Mouse (Mus musculus): Measurements from ENCODE around the gene Ephb2.

The Ephb2 gene

DNA sequence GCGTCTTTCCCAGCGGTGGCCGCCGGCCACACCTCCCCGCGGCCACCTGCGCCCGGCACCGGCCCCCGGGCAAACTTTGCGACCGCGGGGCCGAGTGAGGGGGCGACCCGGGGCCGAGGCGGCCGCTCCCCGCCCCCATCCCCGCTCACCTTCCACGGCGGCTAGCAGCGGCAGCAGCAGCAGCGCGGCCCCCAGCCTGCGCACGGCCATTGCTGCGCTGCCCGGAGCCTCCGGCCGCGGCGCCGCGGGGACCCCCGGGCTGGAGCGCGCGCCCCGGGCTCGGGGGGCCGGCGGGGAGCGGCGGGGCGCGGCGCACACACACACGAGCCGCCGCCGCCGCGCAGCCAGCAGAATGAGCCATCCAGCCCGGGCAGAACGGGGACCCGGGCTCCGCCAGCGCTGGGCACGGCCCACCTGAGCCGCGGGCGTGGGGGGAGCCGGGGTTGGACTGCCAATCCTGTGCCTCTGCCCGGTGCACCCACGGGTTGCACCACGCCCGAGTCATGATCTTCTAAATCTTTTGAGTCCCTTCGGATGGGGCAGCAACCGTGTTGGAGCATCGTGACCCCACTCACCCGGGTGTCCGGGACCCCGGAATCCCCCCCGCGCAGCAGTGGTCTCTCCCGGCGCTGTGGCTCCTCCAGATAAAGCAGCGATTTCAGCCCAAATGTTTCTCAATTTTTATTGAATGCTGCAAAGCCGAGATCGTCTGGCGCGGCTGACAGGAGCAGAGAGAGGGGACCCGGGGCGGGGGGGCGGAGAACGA, at the start of gene Ephb2:
Gene Ephb2, minus strand, starts transcription at position 368 of the 766 bp plus-strand sequence.
- peak; percentile 36 to 66 for DNase-seq (ENCODE audit: low spot score in 2 of 2)

DNA sequence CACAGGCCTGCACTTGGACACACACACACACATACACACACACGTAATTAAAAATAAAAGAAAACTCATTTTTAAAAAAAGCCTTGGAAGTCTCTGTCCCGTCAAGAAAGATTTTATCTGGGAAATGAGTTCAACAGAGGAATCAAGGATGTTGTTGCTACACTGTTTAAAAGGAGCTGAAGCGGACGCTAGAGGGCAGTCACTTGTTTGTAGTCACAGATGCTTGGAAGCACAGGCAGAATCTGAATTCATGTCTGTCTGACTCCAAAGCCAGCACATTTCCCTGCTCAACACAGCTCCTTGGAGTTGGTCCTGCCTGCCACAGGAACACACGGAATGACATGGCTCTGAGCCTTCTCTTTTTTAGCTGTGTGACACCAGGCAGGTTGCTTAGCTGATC, 42.8 kb upstream of the Ephb2 start:
- no peak for DNase-seq (ENCODE audit: low spot score in 2 of 2)

DNA sequence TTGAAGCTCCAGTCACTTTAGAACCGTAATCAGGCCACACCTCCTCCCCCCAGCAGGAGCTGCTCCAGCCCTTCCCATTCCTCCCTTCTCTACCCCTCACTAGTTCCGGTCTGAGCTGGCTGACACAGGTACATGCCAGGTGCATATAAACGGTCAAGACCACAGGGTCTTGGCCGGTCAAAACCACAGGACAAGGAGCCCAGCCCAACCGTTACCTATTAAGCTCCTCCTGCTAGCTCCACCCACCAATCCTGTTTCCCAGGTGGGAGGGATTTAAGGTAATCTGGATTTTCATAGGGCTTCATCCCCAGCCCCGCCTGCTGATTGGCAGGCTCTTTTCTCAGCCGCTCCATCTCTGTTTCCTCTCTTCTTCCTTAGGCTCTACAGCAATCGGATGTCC, 42.4 kb upstream of the Ephb2 start:
- DNase-seq (ENCODE audit: low spot score in 2 of 2), result no peak

- DNase-seq (ENCODE audit: low spot score in 2 of 2), result peak in 1 of 2 experiments; percentile 37
Observed at GRCm38 (mm10) chr4:136876971-136877370, 41.2 kb upstream of the Ephb2 start.

- DNase-seq (ENCODE audit: low spot score in 2 of 2), result no peak
Observed at GRCm38 (mm10) chr4:136875012-136875411, 39.2 kb upstream of the Ephb2 start.

- no peak for DNase-seq (ENCODE audit: low spot score in 2 of 2)
Observed at GRCm38 (mm10) chr4:136868371-136868770, 32.6 kb upstream of the Ephb2 start.

GRCm38 (mm10) chr4:136867690-136868345, 32.0 kb upstream of the Ephb2 start:
- no peak for DNase-seq (ENCODE audit: low spot score in 2 of 2)

- no peak for DNase-seq (ENCODE audit: low spot score in 2 of 2)
Observed at GRCm38 (mm10) chr4:136865531-136865930, 29.7 kb upstream of the Ephb2 start.

DNA sequence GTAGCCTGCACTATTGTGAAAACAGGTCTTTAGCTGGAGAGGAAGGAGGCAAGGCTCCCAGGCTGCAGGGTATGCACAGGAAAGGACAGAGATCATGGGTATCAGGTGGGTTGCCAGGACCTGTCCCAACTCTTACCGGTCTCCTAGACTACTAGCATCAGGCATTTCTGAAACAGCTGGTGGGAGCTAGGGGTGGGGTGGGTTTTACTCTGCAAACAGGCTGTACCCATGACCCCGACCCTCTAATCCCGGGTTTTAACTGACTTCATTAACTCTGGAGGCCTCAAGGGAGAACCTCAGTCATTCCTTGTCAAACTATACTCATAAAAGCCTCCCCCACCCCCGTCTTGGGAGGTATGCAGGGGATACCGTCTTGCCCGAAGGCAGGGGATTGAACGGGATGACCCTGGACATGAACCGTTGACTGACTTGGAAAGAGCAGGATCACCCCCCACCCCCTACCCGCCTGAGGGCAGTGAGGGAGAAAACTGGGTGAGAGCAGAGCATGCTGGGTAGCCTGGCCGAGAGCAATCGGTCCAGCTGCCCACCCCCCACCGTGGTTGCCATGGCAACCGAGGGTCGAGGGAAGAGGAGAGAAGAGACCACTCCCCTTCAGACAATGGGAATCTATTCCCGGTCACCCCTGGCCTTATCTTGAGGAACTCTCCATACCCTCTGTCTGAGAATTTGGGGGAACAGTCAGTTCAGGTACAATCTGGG, 29.1 kb upstream of the Ephb2 start:
- no peak for DNase-seq (ENCODE audit: low spot score in 2 of 2)

GRCm38 (mm10) chr4:136863517-136863916, 27.7 kb upstream of the Ephb2 start:
- no peak for DNase-seq (ENCODE audit: low spot score in 2 of 2)

DNA sequence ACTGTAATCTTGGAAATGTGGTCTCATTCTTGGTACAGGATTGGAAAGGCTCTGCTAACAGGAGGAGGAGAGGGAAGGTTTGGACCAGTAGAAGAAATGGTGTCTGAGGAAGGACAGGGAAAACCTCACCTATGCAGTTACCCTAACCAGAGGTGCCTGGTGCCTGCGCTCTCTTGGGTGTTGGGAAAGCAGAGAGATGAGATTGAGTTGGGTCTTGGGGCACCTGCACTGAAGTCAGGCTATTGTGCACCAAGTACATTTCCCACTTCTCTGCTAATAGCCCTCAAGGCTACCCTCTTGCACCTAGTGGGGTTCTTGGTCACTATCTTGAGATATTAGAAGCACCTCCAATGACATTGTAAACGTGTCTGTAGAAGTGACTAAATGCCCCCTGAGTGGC, 26.6 kb upstream of the Ephb2 start:
- DNase-seq (ENCODE audit: low spot score in 2 of 2), result no peak

GRCm38 (mm10) chr4:136861806-136862205, 26.0 kb upstream of the Ephb2 start:
- no peak for DNase-seq (ENCODE audit: low spot score in 2 of 2)

DNA sequence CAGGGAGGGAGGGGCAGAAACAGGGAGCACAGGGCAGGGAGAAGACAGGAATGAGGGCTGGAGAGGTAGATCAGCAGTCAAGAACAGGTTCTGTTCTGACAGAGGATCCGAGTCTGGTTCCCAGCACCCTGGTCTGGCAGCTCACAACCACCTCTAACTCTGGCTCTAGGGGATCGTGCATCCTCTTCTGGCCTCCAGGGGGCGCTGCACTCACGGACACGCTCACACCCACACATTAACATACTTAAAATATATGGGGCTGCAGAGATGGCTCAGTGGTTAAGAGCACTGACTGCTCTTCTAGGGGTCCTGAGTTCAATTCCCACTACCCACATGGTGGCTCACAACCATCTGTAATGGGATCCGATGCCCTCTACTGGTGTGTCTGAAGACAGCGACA, 24.2 kb upstream of the Ephb2 start:
- peak in 1 of 2 experiments; percentile 22 for DNase-seq (ENCODE audit: low spot score in 2 of 2)

- DNase-seq (ENCODE audit: low spot score in 2 of 2), result peak in 1 of 2 experiments; percentile 28
Observed at GRCm38 (mm10) chr4:136855081-136855480, 19.3 kb upstream of the Ephb2 start.

- DNase-seq (ENCODE audit: low spot score in 2 of 2), result no peak
Observed at GRCm38 (mm10) chr4:136852989-136853388, 17.2 kb upstream of the Ephb2 start.

GRCm38 (mm10) chr4:136852119-136852518, 16.3 kb upstream of the Ephb2 start:
- no peak for DNase-seq (ENCODE audit: low spot score in 2 of 2)

GRCm38 (mm10) chr4:136848565-136848964, 12.8 kb upstream of the Ephb2 start:
- no peak for DNase-seq (ENCODE audit: low spot score in 2 of 2)

DNA sequence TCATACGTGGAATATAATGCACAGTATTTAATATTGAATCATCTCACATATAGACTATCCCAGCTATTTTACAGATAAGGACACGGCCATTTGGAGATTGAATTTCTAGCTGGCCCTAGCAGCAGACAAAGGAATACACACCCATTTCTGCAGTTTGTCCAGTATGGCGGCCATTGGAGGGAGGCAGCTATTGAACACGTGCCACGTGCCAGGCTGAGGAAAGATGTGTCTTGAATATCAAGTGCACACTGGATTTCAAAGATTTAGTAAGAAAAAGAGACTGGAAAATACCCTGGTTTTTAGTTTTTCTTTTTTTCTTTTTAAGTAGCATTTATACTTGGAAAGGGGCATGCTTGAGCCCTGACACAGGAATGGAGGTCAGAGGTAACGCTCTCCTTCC, 11.4 kb upstream of the Ephb2 start:
- no peak for DNase-seq (ENCODE audit: low spot score in 2 of 2)

DNA sequence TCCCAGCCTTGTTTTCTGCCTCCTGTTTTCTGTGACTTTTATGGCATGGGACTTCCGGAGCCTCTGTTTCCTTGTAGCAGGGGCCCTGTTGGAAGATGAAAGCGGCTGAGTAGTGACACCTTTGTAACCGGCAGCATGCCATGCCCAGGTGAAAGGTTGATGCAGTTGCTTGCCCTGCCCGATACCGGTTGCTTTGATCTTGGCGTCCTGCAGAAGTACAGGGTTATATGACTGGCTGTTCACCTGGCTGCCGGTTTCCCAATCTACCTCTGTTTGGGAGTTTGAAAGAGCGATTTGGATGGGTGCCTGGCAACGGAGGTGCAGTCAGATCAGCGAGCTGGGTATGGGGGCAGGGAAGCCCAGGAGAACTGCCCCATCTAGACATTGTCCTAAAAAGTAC, 7.0 kb upstream of the Ephb2 start:
- no peak for DNase-seq (ENCODE audit: low spot score in 2 of 2)

GRCm38 (mm10) chr4:136842033-136842432, 6.2 kb upstream of the Ephb2 start:
- DNase-seq (ENCODE audit: low spot score in 2 of 2), result no peak

GRCm38 (mm10) chr4:136841056-136841455, 5.3 kb upstream of the Ephb2 start:
- peak; percentile 49 to 77 for DNase-seq (ENCODE audit: low spot score in 2 of 2)

DNA sequence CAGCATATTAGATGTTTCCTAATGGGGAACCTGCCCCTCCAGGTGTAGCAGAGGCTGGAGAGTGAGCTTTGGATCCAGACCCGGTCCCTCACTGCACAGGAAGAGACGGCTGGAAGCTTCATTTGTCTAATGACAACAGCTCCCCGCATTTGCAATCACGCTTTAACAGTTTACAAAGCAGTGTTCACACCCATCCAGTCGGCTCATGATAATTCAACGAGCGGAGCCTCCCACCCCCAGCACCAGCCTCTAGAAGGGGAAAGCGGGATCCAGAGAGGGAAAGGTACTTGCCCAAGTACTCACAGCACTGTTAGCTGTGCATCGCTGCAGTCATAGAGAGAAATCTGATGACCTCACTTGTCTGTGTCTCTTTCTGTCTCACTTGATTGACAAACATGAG, 2.7 kb upstream of the Ephb2 start:
- no peak for DNase-seq (ENCODE audit: low spot score in 2 of 2)

- DNase-seq (ENCODE audit: low spot score in 2 of 2), result no peak
Observed at GRCm38 (mm10) chr4:136838026-136838425, 2.2 kb upstream of the Ephb2 start.

Data from spleen, postnatal 10 days (tissue).